In genomic region chr17:62837336-62837735, GRCm38 (mm10) we compare ENCODE assay signal across 17 mouse cellular contexts.
"Had no signal": no experiment of that assay in that cellular context is flagged by ENCODE, and none has a peak within 500 bp of the region (broad histone marks: within the 10 kb centered on the region; RNA-seq: fewer than 3 reads in every experiment).

No protein-coding gene starts in this region.

- H3K9ac ChIP-seq: lung, embryonic 14.5 days; midbrain, embryonic 12.5 days; neural tube, embryonic 13.5 days; neural tube, embryonic 15.5 days; stomach, embryonic 15.5 days had no signal

- DNase-seq: lung, adult 18-20 months; lung, embryonic 14.5 days; lung, postnatal 10 days; lung, postnatal 4 days; midbrain, embryonic 14.5 days; retina, postnatal 1 day; right cerebral cortex, postnatal 14 days; thymus, adult 18-20 months; thymus, postnatal 14 days; thymus, postnatal 36 days had no signal

- ATAC-seq: midbrain, embryonic 16.5 days had no signal

- H3K4me3 ChIP-seq: midbrain, embryonic 10.5 days; midbrain, embryonic 12.5 days; myocyte; neural tube, embryonic 13.5 days; neural tube, embryonic 15.5 days; stomach, embryonic 15.5 days had no signal

- H3K27ac ChIP-seq: midbrain, embryonic 10.5 days; midbrain, embryonic 12.5 days; neural tube, embryonic 13.5 days; neural tube, embryonic 15.5 days; stomach, embryonic 15.5 days had no signal

- H3K9me3 ChIP-seq: neural tube, embryonic 13.5 days; neural tube, embryonic 15.5 days; stomach, embryonic 15.5 days had no signal

- H3K4me2 ChIP-seq: lung, embryonic 14.5 days; midbrain, embryonic 12.5 days; neural tube, embryonic 13.5 days; neural tube, embryonic 15.5 days; stomach, embryonic 15.5 days had no signal

- H3K4me1 ChIP-seq: stomach, embryonic 15.5 days had no signal

- H3K36me3 ChIP-seq: neural tube, embryonic 13.5 days; neural tube, embryonic 15.5 days; stomach, embryonic 15.5 days had no signal

- H3K27me3 ChIP-seq: midbrain, embryonic 12.5 days; neural tube, embryonic 13.5 days; neural tube, embryonic 15.5 days; stomach, embryonic 15.5 days had no signal
